Mouse (Mus musculus) heart, embryonic 14.5 days (tissue): ENCODE measurements at regions not wholly inside any gene's neighbourhood (a gene's known extent, or its start where the extent isn't known, plus 50 kb on each side); places are given as distances from the start of the nearest gene placed in this dataset.
"Not testable (repeated sequence)": the region's sequence is repeated elsewhere in the genome, so short reads cannot be mapped to it uniquely, and the experiment has no call there.

Experiments used
- ATAC-seq: fragments of 200-750 bp; cut with Nextera tagmentation; 2 replicates; pipeline ENCODE4 v1.8.0; 2017; ENCODE audit warnings: low read depth, moderate TSS enrichment; ENCODE audit not compliant: insufficient number of reproducible peaks, insufficient read depth, low FRiP score
- H3K27ac ChIP-seq, 2 experiments: fragments of 200-500 bp in 1 of 2; fragments of 300-500 bp in 1 of 2; sonication (generic) in 1 of 2; replicated peaks in 1 of 2; 2 replicates each; pipeline ENCODE4 v1.5.1; 2012 to 2014; ENCODE audit warnings: low read depth in 2 of 2, low read length in 2 of 2, control low read depth in 1 of 2, mild to moderate bottlenecking in 1 of 2, mixed read lengths in 1 of 2; ENCODE audit not compliant: control insufficient read depth in 1 of 2, insufficient read depth in 1 of 2
- H3K27me3 ChIP-seq: fragments of 300-500 bp; sonication (generic); 2 replicates; pipeline ENCODE4 v1.6.1; 2014; ENCODE audit warnings: mild to moderate bottlenecking, low read length, control low read depth; ENCODE audit not compliant: control insufficient read depth, insufficient read depth
- H3K36me3 ChIP-seq: fragments of 300-500 bp; sonication (generic); 2 replicates; pipeline ENCODE4 v1.6.1; 2014; ENCODE audit warnings: mild to moderate bottlenecking, control low read depth, low read length, mixed read lengths; ENCODE audit not compliant: control insufficient read depth, insufficient read depth
- H3K4me1 ChIP-seq, 2 experiments: fragments of 200-500 bp in 1 of 2; fragments of 300-500 bp in 1 of 2; sonication (generic) in 1 of 2; 2 replicates each; pipeline ENCODE4 v1.6.1; 2012 to 2014; ENCODE audit warnings: low read length in 2 of 2, control low read depth in 1 of 2, mixed read lengths in 1 of 2; ENCODE audit not compliant: control insufficient read depth in 2 of 2, insufficient read depth in 2 of 2
- H3K4me2 ChIP-seq: fragments of 300-500 bp; sonication (generic); 2 replicates; pipeline ENCODE4 v1.6.1; 2014; ENCODE audit warnings: mild to moderate bottlenecking, low read length
- H3K4me3 ChIP-seq, 2 experiments: fragments of 200-500 bp in 1 of 2; fragments of 300-500 bp in 1 of 2; sonication (generic) in 1 of 2; 2 replicates each; pipeline ENCODE4 v1.5.1; 2012 to 2014; ENCODE audit warnings: low read length in 2 of 2, mild to moderate bottlenecking in 2 of 2, control low read depth in 1 of 2, low read depth in 1 of 2, moderate library complexity in 1 of 2; ENCODE audit not compliant: control insufficient read depth in 1 of 2, insufficient read depth in 1 of 2
- H3K9ac ChIP-seq: fragments of 300-500 bp; sonication (generic); 2 replicates; pipeline ENCODE4 v1.6.1; 2014; ENCODE audit warnings: mild to moderate bottlenecking, low read length
- H3K9me3 ChIP-seq: fragments of 300-500 bp; sonication (generic); 2 replicates; pipeline ENCODE4 v1.6.1; 2016; ENCODE audit warnings: low read length, control low read depth; ENCODE audit not compliant: control insufficient read depth
- WGBS: fragments of 180-500 bp; shearing (Covaris S2); extraction: QIAGEN DNeasy Blood & Tissue Kit; methylation state at CpG from one replicate; pipeline ENCODE4 v1.1.7; 2014; 5-methylcytosine and 5-hydroxymethylcytosine counted together

DNA sequence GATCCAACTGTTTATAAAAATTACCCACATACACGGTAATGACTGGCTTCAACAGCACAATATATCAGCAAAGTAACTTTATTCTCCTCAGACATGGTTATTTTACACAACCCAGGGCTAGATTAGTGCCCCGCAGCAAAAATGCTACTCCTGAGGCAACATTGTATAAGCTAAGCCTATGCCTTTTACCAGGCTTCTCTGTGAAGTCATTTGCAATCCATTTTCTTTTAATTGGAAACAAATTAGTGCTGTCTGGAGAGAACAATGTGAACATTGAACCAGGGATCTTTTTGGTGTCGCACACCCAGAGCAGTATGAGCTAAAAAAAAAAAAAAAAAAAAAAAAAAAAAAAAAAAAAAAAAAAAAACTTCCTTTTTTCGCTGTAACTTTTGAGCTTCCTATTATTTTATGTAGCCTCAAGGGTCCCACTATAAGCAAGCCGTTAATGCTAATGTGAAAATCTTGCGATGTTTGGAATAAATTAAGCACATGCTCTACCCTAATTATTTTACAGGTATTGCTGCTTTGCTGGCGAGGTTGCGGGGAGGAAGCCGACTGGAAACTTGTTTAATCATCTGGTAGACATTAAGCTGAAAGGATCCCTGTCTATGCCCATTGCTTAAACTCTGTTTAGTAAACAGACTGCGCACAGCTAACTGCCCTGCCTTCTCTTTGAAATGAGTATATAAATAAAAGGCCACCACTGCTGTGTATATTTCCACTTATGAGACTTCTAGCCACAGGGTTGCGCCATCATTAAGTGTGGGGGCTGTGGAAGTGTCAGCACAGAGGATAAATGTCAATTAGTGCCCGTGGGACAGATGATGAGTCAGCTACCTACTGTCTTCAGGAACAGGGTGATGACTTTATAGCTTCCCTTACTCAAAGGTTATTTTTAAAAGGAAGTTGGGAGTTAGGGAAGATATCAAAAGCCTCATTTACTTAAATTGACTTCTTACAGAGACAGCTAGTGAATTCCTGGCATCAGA, 225.2 kb upstream of the Flrt2 start:
- Histone ChIP-seq H3K27ac (no peak overlapping the region), H3K36me3 (no peaks in the 10 kb centered on the region), H3K4me2 (no peak overlapping the region), H3K4me3 (no peak overlapping the region), H3K9ac (no peak overlapping the region), H3K4me1 (no peaks in the 10 kb centered on the region), H3K27me3 (no peaks in the 10 kb centered on the region), H3K9me3 (no peaks in the 10 kb centered on the region)
- no peak for ATAC-seq
- WGBS: 81% methylated on average over 12 of the region's 12 CpGs

DNA sequence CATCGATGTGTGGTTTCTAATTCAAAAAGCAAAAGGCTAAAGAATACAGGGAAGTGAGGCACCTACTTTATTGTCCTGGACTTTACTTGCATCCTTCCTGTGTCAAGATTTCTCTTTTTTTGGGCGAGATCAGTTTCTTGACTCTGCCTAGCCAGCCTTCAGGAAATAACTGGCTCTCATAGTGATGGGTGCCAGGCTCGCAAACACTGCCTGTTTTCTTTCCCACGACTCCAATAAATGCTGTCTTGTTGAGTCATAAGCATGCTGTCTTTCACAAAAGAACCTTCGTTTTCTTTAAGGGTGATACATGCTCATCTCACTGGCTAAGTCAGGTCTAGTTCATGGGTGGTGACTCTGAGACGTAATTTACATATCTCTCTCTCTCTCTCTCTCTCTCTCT, 222.1 kb upstream of the Flrt2 start:
- no peaks in the 10 kb centered on the region for H3K27me3 ChIP-seq
- H3K4me3 ChIP-seq: no peak overlapping the region
- no peaks in the 10 kb centered on the region for H3K9me3 ChIP-seq
- H3K27ac ChIP-seq: no peak overlapping the region
- ATAC-seq: no peak
- H3K4me1 ChIP-seq: no peaks in the 10 kb centered on the region
- H3K9ac ChIP-seq: no peak overlapping the region
- H3K4me2 ChIP-seq: no peak overlapping the region
- H3K36me3 ChIP-seq: no peaks in the 10 kb centered on the region
- WGBS: 60% methylated on average over 6 of the region's 6 CpGs

DNA sequence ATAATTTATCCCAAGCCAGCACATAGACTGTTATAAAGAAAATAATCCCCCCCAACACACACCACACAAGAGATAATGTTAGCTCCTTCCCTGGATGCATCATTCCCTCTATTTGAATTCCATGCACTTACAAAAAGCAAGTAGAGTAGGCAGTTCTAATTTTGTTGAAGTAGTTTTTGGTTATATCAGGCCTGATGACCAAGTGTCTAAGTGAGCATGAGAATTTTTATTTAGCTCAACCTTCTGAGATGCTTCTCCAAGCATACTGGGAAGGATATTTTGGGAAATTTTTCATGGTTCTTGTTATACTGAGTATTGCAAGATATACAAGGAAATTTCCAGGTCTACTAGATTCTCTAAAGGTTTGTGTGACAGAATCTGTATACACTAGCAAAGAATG, 205.5 kb upstream of the Flrt2 start:
- ATAC-seq: no peak
- Histone ChIP-seq H3K9me3 (no peaks in the 10 kb centered on the region), H3K4me1 (peaks cover 0 to 6% of the 10 kb centered on the region in 2 experiments; a peak in 1 of 4 replicates), H3K36me3 (no peaks in the 10 kb centered on the region), H3K27me3 (no peaks in the 10 kb centered on the region), H3K4me2 (no peak overlapping the region), H3K27ac (no peak overlapping the region), H3K4me3 (no peak overlapping the region), H3K9ac (no peak overlapping the region)

DNA sequence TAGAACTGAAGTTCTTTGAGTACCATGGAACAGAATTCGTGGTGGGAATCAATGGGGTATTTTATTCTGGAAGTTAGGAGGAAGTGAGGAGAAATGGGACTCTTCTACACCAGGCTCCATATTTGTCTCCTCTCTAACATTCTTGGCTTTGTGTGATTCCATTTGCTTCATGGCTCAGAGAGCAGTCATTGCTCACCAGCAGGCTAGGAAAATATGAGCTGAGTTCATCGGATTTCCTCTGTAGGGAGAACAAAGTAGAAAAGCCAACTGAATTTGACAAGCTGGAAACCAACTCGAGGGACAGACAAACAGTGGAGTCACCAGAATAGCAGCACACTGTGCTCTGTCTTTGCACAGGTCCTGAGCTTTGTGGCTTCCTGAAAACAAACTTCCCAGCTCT, 203.7 kb upstream of the Flrt2 start:
- Histone ChIP-seq H3K36me3 (no peaks in the 10 kb centered on the region), H3K27me3 (no peaks in the 10 kb centered on the region), H3K4me2 (no peak overlapping the region), H3K9ac (no peak overlapping the region), H3K27ac (no peak overlapping the region), H3K4me1 (no peaks in the 10 kb centered on the region), H3K9me3 (no peaks in the 10 kb centered on the region), H3K4me3 (no peak overlapping the region)
- WGBS: 60% methylated on average over 3 of the region's 3 CpGs
- no peak for ATAC-seq

DNA sequence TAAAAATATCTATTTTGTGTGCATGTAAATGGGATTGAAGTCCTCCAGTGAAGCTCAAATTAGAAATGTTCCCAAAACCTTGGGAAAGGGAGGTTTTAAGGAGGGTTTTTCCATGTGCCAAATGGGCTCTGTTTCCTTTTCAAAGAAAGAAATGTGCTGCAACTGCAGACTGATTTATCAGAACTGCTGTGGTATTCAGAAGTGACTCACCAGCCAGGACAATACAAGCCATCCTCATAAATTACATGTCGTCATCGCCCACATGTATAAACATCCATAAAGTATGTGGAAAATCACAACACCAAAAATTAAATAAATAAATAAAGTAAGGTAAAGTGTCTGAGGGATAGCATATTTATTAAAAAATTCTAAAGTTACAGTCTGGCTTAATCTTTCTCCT, 202.7 kb upstream of the Flrt2 start:
- Histone ChIP-seq H3K9me3 (no peaks in the 10 kb centered on the region), H3K4me1 (no peaks in the 10 kb centered on the region), H3K4me3 (no peak overlapping the region), H3K27me3 (no peaks in the 10 kb centered on the region), H3K36me3 (no peaks in the 10 kb centered on the region), H3K4me2 (no peak overlapping the region), H3K27ac (no peak overlapping the region), H3K9ac (no peak overlapping the region)
- whole genome bisulfite sequencing: 79% methylated on average over 2 of the region's 2 CpGs
- ATAC-seq: no peak

DNA sequence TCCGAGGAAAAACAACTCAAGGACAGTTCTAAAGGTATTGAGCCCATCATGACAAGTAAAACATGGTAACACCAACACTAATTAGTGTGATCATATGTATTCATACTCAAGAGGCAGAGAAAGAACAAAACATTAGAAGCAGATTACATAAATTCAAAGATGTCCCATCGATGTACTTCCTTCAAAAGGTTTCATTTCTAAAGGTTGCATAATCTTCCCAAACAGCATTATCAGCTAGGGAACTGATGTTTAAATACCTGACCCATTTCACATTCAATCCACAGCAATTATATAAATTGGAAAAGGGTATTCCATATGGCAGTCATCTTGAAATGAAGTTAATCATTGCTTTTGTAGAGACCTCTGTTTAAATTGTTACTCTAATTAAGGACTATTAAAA, 202.2 kb upstream of the Flrt2 start:
- Histone ChIP-seq H3K27ac (no peak overlapping the region), H3K9ac (no peak overlapping the region), H3K36me3 (no peaks in the 10 kb centered on the region), H3K27me3 (no peaks in the 10 kb centered on the region), H3K4me3 (no peak overlapping the region), H3K9me3 (no peaks in the 10 kb centered on the region), H3K4me2 (no peak overlapping the region), H3K4me1 (no peaks in the 10 kb centered on the region)
- ATAC-seq: no peak
- WGBS: 71% methylated on average over 2 of the region's 2 CpGs

DNA sequence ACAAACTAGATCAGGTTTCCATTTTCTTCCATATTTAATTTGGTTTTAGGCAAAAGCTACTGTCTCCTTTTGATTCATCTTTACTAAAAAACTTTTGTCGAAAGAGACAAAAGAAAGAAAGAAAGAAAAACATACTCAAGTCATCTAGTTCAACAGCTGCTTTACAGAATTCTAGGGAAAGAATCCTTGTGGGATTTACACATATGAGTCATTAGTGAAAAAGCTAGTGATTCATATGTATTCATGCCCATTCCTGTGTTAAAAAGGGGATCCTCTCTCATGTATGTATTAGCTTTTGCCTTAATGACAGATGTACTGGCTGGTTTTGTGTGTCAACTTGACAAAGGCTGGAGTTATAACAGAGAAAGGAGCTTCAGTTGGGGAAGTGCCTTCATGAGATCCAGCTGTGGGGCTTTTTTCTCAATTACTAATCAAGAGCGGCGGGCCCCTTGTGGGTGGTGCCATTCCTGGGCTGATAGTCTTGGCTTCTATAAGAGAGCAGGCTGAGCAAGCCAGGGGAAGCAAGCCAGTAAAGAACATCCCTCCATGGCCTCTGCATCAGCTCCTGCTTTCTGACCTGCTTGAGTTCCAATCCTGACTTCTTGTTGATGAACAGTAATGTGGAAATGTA, 200.1 kb upstream of the Flrt2 start:
- H3K9me3 ChIP-seq, H3K27ac ChIP-seq, H3K4me3 ChIP-seq, ATAC-seq, H3K4me2 ChIP-seq, H3K36me3 ChIP-seq, H3K4me1 ChIP-seq, H3K27me3 ChIP-seq, H3K9ac ChIP-seq: not testable (repeated sequence)
- 56% methylated on average over 3 of the region's 3 CpGs for WGBS
